Mouse (Mus musculus) kidney, postnatal 0 days (tissue): ENCODE results near the gene Aspdh. TPM values are rescaled to one million over a fixed set of nuclear protein-coding genes. Genes with fewer than 3 reads are reported as not detected.

ENCODE experiments used
- ATAC-seq: fragments of 200-750 bp; cut with Nextera tagmentation; replicated peaks from 2 replicates; pipeline ENCODE4 v1.8.0; 2017; ENCODE audit warnings: low read depth, moderate number of reproducible peaks, moderate TSS enrichment, moderate library complexity; ENCODE audit not compliant: low FRiP score
- DNase-seq: peaks from one replicate; pipeline ENCODE4 v3.0.0-alpha.2; 2016; ENCODE audit warnings: low spot score
- H3K27ac ChIP-seq: fragments of 300-500 bp; sonication (generic); 2 replicates; pipeline ENCODE4 v1.5.1; 2014; ENCODE audit warnings: mild to moderate bottlenecking
- H3K27me3 ChIP-seq: fragments of 300-500 bp; sonication (generic); 2 replicates; pipeline ENCODE4 v1.6.1; 2014; ENCODE audit warnings: low read length, mixed read lengths; ENCODE audit not compliant: insufficient read depth
- H3K36me3 ChIP-seq: fragments of 300-500 bp; sonication (generic); 2 replicates; pipeline ENCODE4 v1.6.1; 2014; ENCODE audit warnings: low read length, mixed read lengths; ENCODE audit not compliant: insufficient read depth
- H3K4me1 ChIP-seq: fragments of 300-500 bp; sonication (generic); replicated peaks from 2 replicates; pipeline ENCODE4 v1.6.1; 2014; ENCODE audit warnings: antibody characterized with exemption, low read length, mixed read lengths; ENCODE audit not compliant: insufficient read depth
- H3K4me2 ChIP-seq: fragments of 300-500 bp; sonication (generic); 2 replicates; pipeline ENCODE4 v1.6.1; 2014; ENCODE audit warnings: mild to moderate bottlenecking, low read length, moderate library complexity, mixed read lengths
- H3K4me3 ChIP-seq: fragments of 300-500 bp; sonication (generic); replicated peaks from 2 replicates; pipeline ENCODE4 v1.5.1; 2014; ENCODE audit warnings: low read depth, low read length
- H3K9ac ChIP-seq: fragments of 300-500 bp; sonication (generic); 2 replicates; pipeline ENCODE4 v1.6.1; 2014; ENCODE audit warnings: low read depth, low read length
- H3K9me3 ChIP-seq: fragments of 300-500 bp; sonication (generic); replicated peaks from 2 replicates; pipeline ENCODE4 v1.6.1; 2016; ENCODE audit warnings: low read length, inconsistent platforms, mixed read lengths
- CTCF ChIP-seq: IDR thresholded peaks from 2 replicates; pipeline ENCODE4 v1.5.1; 2016; ENCODE audit warnings: antibody characterized with exemption, low read depth, mild to moderate bottlenecking, moderate library complexity
- WGBS: fragments of 180-500 bp; shearing (Covaris S2); extraction: QIAGEN DNeasy Blood & Tissue Kit; methylation state at CpG from one replicate; pipeline ENCODE4 v1.1.7; 2014; 5-methylcytosine and 5-hydroxymethylcytosine counted together
- polyA plus RNA-seq: library from polyadenylated mRNA; unstranded; fragments of >200 nt; fragmentation: Nextera tagmentation; extraction: Ambion mirVana; gene quantifications from 2 replicates; pipeline ENCODE4 v1.2.1, GENCODE M21; 2015

Gene Aspdh
- polyA plus RNA-seq, 1 experiment from 2014 or later: 5.4 TPM

DNA sequence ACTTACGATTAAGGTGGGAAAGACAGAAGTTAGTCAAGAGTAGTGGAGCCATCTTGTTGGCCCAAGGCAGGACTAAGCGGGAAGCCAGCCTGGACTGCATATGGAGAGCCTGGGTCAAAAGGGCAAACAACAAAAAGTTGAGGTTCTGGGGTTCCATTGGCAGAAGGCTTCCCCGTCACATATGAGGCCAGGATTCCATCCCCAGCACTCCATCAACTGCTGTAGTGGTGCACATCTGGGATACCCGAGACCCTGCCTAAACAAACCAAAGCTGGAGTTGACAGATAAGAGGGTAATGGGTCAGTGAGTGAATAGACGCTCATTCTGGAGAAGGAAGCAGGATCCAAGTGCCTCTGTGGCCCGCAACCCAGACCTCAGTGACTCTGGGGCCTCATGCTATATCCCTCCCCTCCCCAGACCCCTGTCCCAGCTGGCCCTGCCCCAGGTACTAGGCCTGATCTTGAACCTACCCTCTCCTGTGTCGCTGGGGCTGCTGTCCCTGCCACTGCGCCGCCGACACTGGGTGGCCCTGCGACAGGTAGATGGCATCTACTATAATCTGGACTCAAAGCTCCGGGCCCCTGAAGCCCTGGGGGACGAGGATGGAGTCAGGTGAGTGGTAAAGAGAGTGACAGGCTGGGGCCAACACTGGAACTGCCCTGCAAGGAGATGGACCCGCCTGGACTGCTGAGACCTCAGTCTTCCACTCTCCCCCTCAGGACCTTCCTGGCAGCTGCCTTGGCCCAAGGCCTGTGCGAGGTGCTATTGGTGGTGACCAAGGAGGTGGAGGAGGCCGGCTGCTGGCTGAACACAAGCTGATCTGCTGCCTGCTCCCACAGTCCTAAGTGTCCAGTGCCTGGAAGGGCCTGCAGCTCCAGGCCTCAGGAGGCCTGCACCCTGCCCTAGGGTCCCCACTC is 5.8 kb downstream of the Aspdh start:
- 79% methylated on average over 16 of the region's 16 CpGs for WGBS
- no peak for TF ChIP-seq CTCF
- Histone ChIP-seq H3K36me3 (no peaks in the 10 kb centered on the region), H3K9me3 (no peaks in the 10 kb centered on the region), H3K4me3 (no peak overlapping the region), H3K27ac (no peak overlapping the region), H3K27me3 (0 out of 2 replicates have a peak, but pooled peaks cover 8% of the 10 kb centered on the region), H3K9ac (no peak overlapping the region), H3K4me2 (no peak overlapping the region), H3K4me1 (0 out of 2 replicates have a peak, but pooled peaks cover 7% of the 10 kb centered on the region)
- DNase-seq (no peak), ATAC-seq (no peak)

DNA sequence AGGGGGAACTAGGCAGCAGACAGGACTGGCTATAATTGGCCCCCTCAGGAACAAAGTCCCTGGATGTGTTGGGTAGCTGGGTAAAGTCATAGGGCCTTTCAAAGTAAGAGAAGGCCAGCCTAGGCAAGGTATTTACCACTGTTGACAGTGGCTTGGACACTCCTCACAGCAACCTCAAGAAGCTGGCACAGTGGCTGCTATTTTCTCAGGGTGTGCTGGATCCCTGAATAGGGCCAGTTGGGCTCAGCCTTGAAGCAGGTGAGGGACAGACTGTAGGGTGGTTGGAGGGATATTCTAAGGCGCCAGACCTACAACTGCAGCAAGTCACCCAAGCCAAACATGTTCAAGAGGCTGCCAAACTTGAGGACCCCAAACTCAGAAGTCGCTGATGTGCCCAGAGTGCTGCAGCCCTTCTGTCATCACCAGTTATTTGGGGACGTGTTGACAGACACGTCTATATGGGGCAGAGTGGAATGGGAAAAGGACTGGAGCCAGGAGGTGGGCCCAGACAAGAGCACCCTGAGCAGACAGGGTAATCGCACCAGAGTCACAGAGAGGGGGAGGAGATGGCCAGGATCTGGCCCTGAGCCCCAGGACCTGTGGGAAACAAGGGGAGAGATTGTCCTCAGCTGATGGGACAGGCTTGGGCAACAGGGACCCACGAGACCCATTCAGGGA is 6.8 kb downstream of the Aspdh start:
- 46% methylated on average over 6 of the region's 6 CpGs for WGBS
- Histone ChIP-seq H3K36me3 (no peaks in the 10 kb centered on the region), H3K27me3 (0 out of 2 replicates have a peak, but pooled peaks cover 8% of the 10 kb centered on the region), H3K4me1 (0 out of 2 replicates have a peak, but pooled peaks cover 7% of the 10 kb centered on the region), H3K9me3 (no peaks in the 10 kb centered on the region), H3K27ac (no peak overlapping the region), H3K4me2 (no peak overlapping the region), H3K4me3 (no peak overlapping the region), H3K9ac (no peak overlapping the region)
- ATAC-seq (no peak), DNase-seq (no peak)
- TF ChIP-seq CTCF: no peak

DNA sequence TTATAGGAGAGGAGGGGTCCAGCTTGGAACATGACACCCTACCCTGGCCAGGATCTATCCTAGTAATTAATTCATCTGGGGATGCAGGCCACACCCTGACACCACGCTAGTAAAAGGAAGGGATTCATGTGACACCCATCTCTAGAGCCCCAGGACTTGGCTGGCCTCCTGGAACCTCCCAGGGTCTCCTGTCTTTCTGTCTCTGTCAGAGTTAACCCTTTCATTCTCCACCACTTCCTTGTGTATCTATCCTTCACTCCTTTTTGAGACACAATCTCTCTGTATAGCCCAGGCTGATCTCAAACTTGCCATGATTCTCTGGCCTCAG is 7.3 kb downstream of the Aspdh start:
- no peaks in the 10 kb centered on the region for H3K9me3 ChIP-seq
- no peak overlapping the region for H3K27ac ChIP-seq
- no peak overlapping the region for H3K4me2 ChIP-seq
- no peak for ATAC-seq
- H3K27me3 ChIP-seq: 0 out of 2 replicates have a peak, but pooled peaks cover 8% of the 10 kb centered on the region
- no peak for TF ChIP-seq CTCF
- no peak overlapping the region for H3K4me3 ChIP-seq
- no peak overlapping the region for H3K9ac ChIP-seq
- no peak for DNase-seq
- 7% methylated on average over 1 of the region's 1 CpGs for WGBS
- H3K4me1 ChIP-seq: 0 out of 2 replicates have a peak, but pooled peaks cover 7% of the 10 kb centered on the region
- no peaks in the 10 kb centered on the region for H3K36me3 ChIP-seq

DNA sequence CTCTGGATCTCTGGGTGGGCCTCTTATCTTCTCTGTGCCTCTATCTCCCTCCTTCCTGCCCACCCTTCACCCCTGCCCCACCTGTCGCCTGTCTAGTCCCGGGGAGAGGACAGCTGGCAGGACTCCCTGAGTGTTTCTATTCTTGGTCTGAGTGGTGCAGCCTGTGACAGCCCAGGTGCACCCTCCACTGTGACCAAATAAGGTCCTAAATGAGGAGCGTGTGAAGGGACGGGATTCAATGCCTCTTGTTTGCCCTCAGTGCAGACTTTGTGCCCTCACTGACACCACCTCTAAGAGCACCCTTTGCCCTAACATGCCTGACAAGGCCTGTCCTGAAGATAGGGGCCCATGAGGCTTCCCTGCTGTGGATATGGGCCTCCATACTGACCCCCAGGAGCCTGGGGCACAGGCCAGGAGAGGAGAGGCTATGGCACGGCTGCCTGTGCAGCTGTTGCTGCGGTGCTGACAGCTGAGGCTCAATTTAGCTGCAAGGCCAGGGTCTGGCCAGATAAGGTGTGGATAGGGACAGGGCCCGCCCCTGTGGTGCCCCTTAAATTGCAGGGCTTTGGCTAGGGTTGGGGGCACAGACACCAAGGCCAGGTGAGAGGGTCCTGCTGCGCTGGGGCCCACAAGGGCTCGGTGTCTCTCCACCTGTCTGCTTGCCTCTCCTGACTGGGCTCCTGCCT is 7.9 kb downstream of the Aspdh start:
- DNase-seq (no peak), ATAC-seq (no peak)
- no peak for TF ChIP-seq CTCF
- Histone ChIP-seq H3K27me3 (0 out of 2 replicates have a peak, but pooled peaks cover 8% of the 10 kb centered on the region), H3K9ac (no peak overlapping the region), H3K4me2 (no peak overlapping the region), H3K27ac (no peak overlapping the region), H3K4me3 (no peak overlapping the region), H3K4me1 (0 out of 2 replicates have a peak, but pooled peaks cover 7% of the 10 kb centered on the region), H3K36me3 (no peaks in the 10 kb centered on the region), H3K9me3 (no peaks in the 10 kb centered on the region)
- 50% methylated on average over 9 of the region's 9 CpGs for WGBS

DNA sequence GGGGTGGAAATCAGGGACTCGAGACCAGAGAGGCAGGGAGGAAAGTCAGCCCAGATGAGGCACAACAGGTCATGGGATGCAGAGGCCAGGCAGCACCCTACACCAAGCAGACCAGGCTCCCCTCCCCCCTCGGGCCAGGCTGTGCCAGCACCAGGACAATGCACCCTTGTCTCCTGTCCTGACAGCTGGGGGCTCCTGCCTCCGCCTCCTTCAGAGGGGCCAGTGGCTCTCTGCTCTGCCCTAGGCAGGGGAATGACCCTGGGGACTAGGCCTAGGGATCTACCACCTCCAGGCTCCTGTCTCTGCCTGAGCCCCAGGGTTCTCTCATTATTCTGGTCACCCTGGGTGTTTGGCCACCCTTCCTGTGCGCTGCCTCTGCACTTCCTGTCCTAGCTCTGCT is 9.2 kb downstream of the Aspdh start:
- ATAC-seq (no peak), DNase-seq (no peak)
- H3K36me3 ChIP-seq: no peaks in the 10 kb centered on the region
- H3K27me3 ChIP-seq: 0 out of 2 replicates have a peak, but pooled peaks cover 12% of the 10 kb centered on the region
- H3K9ac ChIP-seq: no peak overlapping the region
- no peak for TF ChIP-seq CTCF
- H3K4me2 ChIP-seq: no peak overlapping the region
- H3K9me3 ChIP-seq: no peaks in the 10 kb centered on the region
- WGBS: 33% methylated on average over 4 of the region's 4 CpGs
- H3K27ac ChIP-seq: no peak overlapping the region
- no peak overlapping the region for H3K4me3 ChIP-seq
- H3K4me1 ChIP-seq: no peaks in the 10 kb centered on the region

DNA sequence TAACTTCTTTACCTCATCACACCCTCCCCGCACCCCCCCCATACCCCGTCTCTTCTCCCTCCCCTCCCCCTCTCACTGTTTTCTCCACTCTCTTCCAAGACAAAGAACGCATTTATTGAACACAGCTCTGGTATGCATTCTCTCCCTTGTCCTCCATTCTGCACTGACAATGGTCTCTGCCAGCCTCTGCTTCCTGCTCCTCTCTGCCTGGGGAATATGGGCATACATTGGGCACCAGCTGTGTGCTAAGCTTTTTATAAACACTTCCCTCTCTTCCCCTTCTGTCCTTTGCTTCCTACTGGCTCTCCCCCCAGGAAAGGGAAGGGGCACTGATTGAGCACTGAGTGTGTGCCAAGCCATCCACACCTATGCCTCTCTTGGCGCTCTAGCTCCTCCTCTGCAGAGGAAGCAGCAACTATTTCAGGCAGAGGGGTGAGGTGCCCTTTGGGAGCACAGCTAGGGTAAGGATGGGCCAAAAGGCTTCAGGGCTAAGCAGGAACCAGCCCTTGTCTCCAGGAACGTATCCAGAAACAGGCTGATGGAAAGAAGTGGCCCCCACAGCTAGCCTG is 9.9 kb downstream of the Aspdh start:
- Histone ChIP-seq H3K4me3 (no peak overlapping the region), H3K27ac (no peak overlapping the region), H3K4me2 (no peak overlapping the region), H3K9me3 (no peaks in the 10 kb centered on the region), H3K9ac (no peak overlapping the region), H3K36me3 (no peaks in the 10 kb centered on the region), H3K27me3 (0 out of 2 replicates have a peak, but pooled peaks cover 14% of the 10 kb centered on the region), H3K4me1 (no peaks in the 10 kb centered on the region)
- WGBS: 40% methylated on average over 5 of the region's 5 CpGs
- TF ChIP-seq CTCF: no peak
- ATAC-seq (no peak), DNase-seq (no peak)
